Mouse (Mus musculus) C2C12 (cell line): ENCODE results near the gene Cgnl1. TPM values are rescaled to one million over a fixed set of nuclear protein-coding genes. Genes with fewer than 3 reads are reported as not detected.
A peak's percentile ranks its signal among the peaks of the same experiment; 100 is the strongest.

Experiments used
- H3K27me3 ChIP-seq: one replicate; pipeline ENCODE4 v1.6.1; 2011; ENCODE audit not compliant: control insufficient read depth, insufficient read depth, insufficient read length
- H3K36me3 ChIP-seq: one replicate; pipeline ENCODE4 v1.6.1; 2011; ENCODE audit not compliant: control insufficient read depth, insufficient read depth
- H3K4me3 ChIP-seq: one replicate; pipeline ENCODE4 v1.5.1; 2011; ENCODE audit warnings: mild to moderate bottlenecking, control low read depth; ENCODE audit not compliant: poor library complexity, insufficient read depth, severe bottlenecking
- H3K79me2 ChIP-seq: one replicate; pipeline ENCODE4 v1.6.1; 2011; ENCODE audit not compliant: control insufficient read depth, insufficient read depth
- H3K79me3 ChIP-seq: one replicate; pipeline ENCODE4 v1.6.1; 2011; ENCODE audit warnings: low read depth, control low read depth
- H3ac ChIP-seq: one replicate; pipeline ENCODE3; 2011; ENCODE audit warnings: low read depth; ENCODE audit not compliant: control insufficient read depth, insufficient read length
- CEBPB ChIP-seq: IDR thresholded peaks from one replicate; pipeline ENCODE4 v1.6.1; 2011; ENCODE audit warnings: low read depth, mild to moderate bottlenecking, control low read depth, moderate library complexity
- CTCF ChIP-seq: IDR thresholded peaks from one replicate; pipeline ENCODE4 v1.5.1; 2011; ENCODE audit not compliant: control insufficient read depth, insufficient read depth, insufficient read length
- FOSL1 ChIP-seq: IDR thresholded peaks from one replicate; pipeline ENCODE4 v1.8.0; 2011; ENCODE audit warnings: mild to moderate bottlenecking, low read length; ENCODE audit not compliant: poor library complexity, insufficient read depth, severe bottlenecking
- MAX ChIP-seq: IDR thresholded peaks from one replicate; pipeline ENCODE4 v1.6.1; 2011; ENCODE audit warnings: mild to moderate bottlenecking, control low read depth
- MYOD1 ChIP-seq: IDR thresholded peaks from one replicate; pipeline ENCODE4 v1.6.1; 2011; ENCODE audit warnings: low read depth; ENCODE audit not compliant: control insufficient read depth, insufficient read length
- MYOG ChIP-seq: IDR thresholded peaks from one replicate; pipeline ENCODE4 v1.6.1; 2011; ENCODE audit not compliant: control insufficient read depth, insufficient read length; ENCODE audit errors: extremely low read depth
- USF1 ChIP-seq: IDR thresholded peaks from one replicate; pipeline ENCODE4 v1.6.1; 2011; ENCODE audit warnings: low read depth, mild to moderate bottlenecking, control low read depth, moderate library complexity
- polyA plus RNA-seq: library from polyadenylated mRNA; unstranded; fragments of >200 nt; fragmentation: generic; extraction: Trizol; gene quantifications from one replicate; pipeline ENCODE4 v1.2.1, GENCODE M21; 2012; ENCODE audit warnings: missing spikeins

Cgnl1 gene
- polyA plus RNA-seq, 1 experiment = 1.9 TPM

GRCm38 (mm10) chr9:71636854-71637253 lies 134.5 kb downstream of the Cgnl1 start:
- Histone ChIP-seq H3ac (no peak overlapping the region), H3K36me3 (no peaks in the 10 kb centered on the region), H3K79me2 (no peaks in the 10 kb centered on the region), H3K4me3 (no peak overlapping the region), H3K27me3 (no peaks in the 10 kb centered on the region), H3K79me3 (no peaks in the 10 kb centered on the region)
- TF ChIP-seq MYOD1 (peak; percentile 87), MYOG (no peak)

GRCm38 (mm10) chr9:71635627-71636026 lies 135.8 kb downstream of the Cgnl1 start:
- TF ChIP-seq USF1 = no peak
- no peak for TF ChIP-seq CTCF
- TF ChIP-seq MYOG = no peak
- no peak for TF ChIP-seq FOSL1
- TF ChIP-seq MAX = no peak
- no peak for TF ChIP-seq MYOD1
- no peak for TF ChIP-seq CEBPB
- no peak overlapping the region for H3K4me3 ChIP-seq
- no peaks in the 10 kb centered on the region for H3K79me3 ChIP-seq
- H3K36me3 ChIP-seq = no peaks in the 10 kb centered on the region
- H3K79me2 ChIP-seq = no peaks in the 10 kb centered on the region
- no peak overlapping the region for H3ac ChIP-seq
- no peaks in the 10 kb centered on the region for H3K27me3 ChIP-seq

DNA sequence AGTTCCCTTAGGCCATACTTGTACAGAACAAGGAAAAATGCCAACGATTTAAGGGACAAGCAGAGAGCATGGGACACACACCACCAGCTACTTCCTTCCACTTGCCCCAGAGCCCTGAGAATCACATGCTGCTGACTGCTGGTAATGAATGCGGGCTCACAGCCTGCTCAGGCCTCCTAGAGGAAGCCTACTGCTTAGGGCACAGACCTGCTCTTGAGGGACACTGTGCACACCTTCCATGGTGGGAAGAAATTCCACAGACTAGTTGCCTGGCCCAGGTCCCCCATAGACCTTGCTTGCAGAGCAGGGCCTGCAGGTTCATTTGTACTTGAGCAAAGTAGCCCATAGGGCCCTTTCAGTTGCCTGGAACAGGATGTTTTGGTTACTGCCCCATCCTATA lies 136.5 kb downstream of the Cgnl1 start:
- TF ChIP-seq MAX = no peak
- TF ChIP-seq FOSL1 = no peak
- TF ChIP-seq MYOG = no peak
- no peak for TF ChIP-seq MYOD1
- no peak for TF ChIP-seq CTCF
- TF ChIP-seq USF1 = no peak
- no peak for TF ChIP-seq CEBPB
- Histone ChIP-seq H3K79me2 (no peaks in the 10 kb centered on the region), H3K4me3 (no peak overlapping the region), H3ac (no peak overlapping the region), H3K27me3 (no peaks in the 10 kb centered on the region), H3K36me3 (no peaks in the 10 kb centered on the region), H3K79me3 (no peaks in the 10 kb centered on the region)

DNA sequence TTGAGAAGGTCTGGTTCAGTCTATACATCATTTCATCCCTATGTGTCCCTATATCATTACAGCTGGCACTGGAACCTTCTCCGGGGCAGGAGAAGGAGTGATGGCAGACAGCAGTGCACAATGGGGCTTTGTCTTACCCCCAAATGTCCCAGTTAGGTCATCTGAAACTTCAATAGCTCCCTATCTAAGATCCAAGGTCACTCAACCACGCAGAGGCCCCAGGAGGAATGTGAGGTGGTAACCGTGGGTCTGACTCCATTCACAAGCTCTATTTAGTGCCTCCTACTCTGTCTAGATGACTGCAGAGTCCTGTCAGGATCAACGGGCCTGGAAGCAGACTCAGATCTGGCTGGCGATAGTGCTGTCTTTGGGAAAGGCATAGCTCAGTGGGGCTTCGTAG lies 142.5 kb downstream of the Cgnl1 start:
- Histone ChIP-seq H3ac (no peak overlapping the region), H3K79me2 (no peaks in the 10 kb centered on the region), H3K4me3 (no peak overlapping the region), H3K79me3 (no peaks in the 10 kb centered on the region), H3K36me3 (no peaks in the 10 kb centered on the region), H3K27me3 (no peaks in the 10 kb centered on the region)
- no peak for TF ChIP-seq MYOG
- no peak for TF ChIP-seq CEBPB
- TF ChIP-seq CTCF = no peak
- TF ChIP-seq USF1 = no peak
- no peak for TF ChIP-seq MAX
- no peak for TF ChIP-seq FOSL1
- no peak for TF ChIP-seq MYOD1

GRCm38 (mm10) chr9:71628286-71628685 lies 143.1 kb downstream of the Cgnl1 start:
- Histone ChIP-seq H3K36me3 (no peaks in the 10 kb centered on the region), H3K79me2 (no peaks in the 10 kb centered on the region), H3K27me3 (no peaks in the 10 kb centered on the region), H3ac (no peak overlapping the region), H3K4me3 (no peak overlapping the region), H3K79me3 (no peaks in the 10 kb centered on the region)
- no peak for TF ChIP-seq USF1
- TF ChIP-seq MYOD1 = no peak
- TF ChIP-seq MYOG = no peak
- TF ChIP-seq FOSL1 = no peak
- TF ChIP-seq CTCF = no peak
- TF ChIP-seq CEBPB = no peak
- TF ChIP-seq MAX = no peak

- Histone ChIP-seq H3K79me3 (no peaks in the 10 kb centered on the region), H3K27me3 (no peaks in the 10 kb centered on the region), H3K36me3 (no peaks in the 10 kb centered on the region), H3K4me3 (no peak overlapping the region), H3K79me2 (no peaks in the 10 kb centered on the region), H3ac (no peak overlapping the region)
- TF ChIP-seq USF1 = no peak
Measured at GRCm38 (mm10) chr9:71625961-71626360, 145.4 kb downstream of the Cgnl1 start.
